Mouse (Mus musculus): ENCODE results near the gene Tlr6.

Gene Tlr6

GRCm38 (mm10) chr5:64963271-64963670, 3.4 kb upstream of the Tlr6 start:
- H3K27me3 ChIP-seq (ENCODE audit: control insufficient read depth, insufficient read depth, low read length, poor library complexity, severe bottlenecking), result no peaks in the 10 kb centered on the region
- no peak for DNase-seq (ENCODE audit: low read depth, low spot score)
- no peaks in the 10 kb centered on the region for H3K36me3 ChIP-seq (ENCODE audit: control insufficient read depth, insufficient read depth, low read length, poor library complexity, severe bottlenecking)

GRCm38 (mm10) chr5:64960857-64961391, 1.0 kb upstream of the Tlr6 start:
- H3K27me3 ChIP-seq (ENCODE audit: control insufficient read depth, insufficient read depth, low read length, poor library complexity, severe bottlenecking), result no peaks in the 10 kb centered on the region
- peak; percentile 89 for DNase-seq (ENCODE audit: low read depth, low spot score)

GRCm38 (mm10) chr5:64958991-64959842, 680 bp downstream of the Tlr6 start:
- H3K36me3 ChIP-seq (ENCODE audit: control insufficient read depth, insufficient read depth, low read length, poor library complexity, severe bottlenecking), result no peaks in the 10 kb centered on the region
- DNase-seq (ENCODE audit: low read depth, low spot score), result peak; percentile 75
- H3K27me3 ChIP-seq (ENCODE audit: control insufficient read depth, insufficient read depth, low read length, poor library complexity, severe bottlenecking), result no peaks in the 10 kb centered on the region

More at GRCm38 (mm10) chr5:64960857-64961391, 1.0 kb upstream of the Tlr6 start:
- H3K36me3 ChIP-seq (ENCODE audit: control insufficient read depth, insufficient read depth, low read length, poor library complexity, severe bottlenecking), result no peaks in the 10 kb centered on the region

GRCm38 (mm10) chr5:64954931-64955330, 5.0 kb downstream of the Tlr6 start:
- no peaks in the 10 kb centered on the region for H3K36me3 ChIP-seq (ENCODE audit: control insufficient read depth, insufficient read depth, low read length, poor library complexity, severe bottlenecking)
- no peak for DNase-seq (ENCODE audit: low read depth, low spot score)

GRCm38 (mm10) chr5:64951486-64951885, 8.4 kb downstream of the Tlr6 start:
- Histone ChIP-seq H3K27me3 (ENCODE audit: control insufficient read depth, insufficient read depth, low read length, poor library complexity, severe bottlenecking) (no peaks in the 10 kb centered on the region), H3K36me3 (ENCODE audit: control insufficient read depth, insufficient read depth, low read length, poor library complexity, severe bottlenecking) (no peaks in the 10 kb centered on the region)
- no peak for DNase-seq (ENCODE audit: low read depth, low spot score)

More at GRCm38 (mm10) chr5:64954931-64955330, 5.0 kb downstream of the Tlr6 start:
- no peaks in the 10 kb centered on the region for H3K27me3 ChIP-seq (ENCODE audit: control insufficient read depth, insufficient read depth, low read length, poor library complexity, severe bottlenecking)

- Histone ChIP-seq H3K36me3 (ENCODE audit: control insufficient read depth, insufficient read depth, low read length, poor library complexity, severe bottlenecking) (peaks cover 3% of the 10 kb centered on the region), H3K27me3 (ENCODE audit: control insufficient read depth, insufficient read depth, low read length, poor library complexity, severe bottlenecking) (no peaks in the 10 kb centered on the region)
- peak; percentile 16 for DNase-seq (ENCODE audit: low read depth, low spot score)
Measured at GRCm38 (mm10) chr5:64932775-64933174, 27.1 kb downstream of the Tlr6 start.

- DNase-seq (ENCODE audit: low read depth, low spot score), result peak; percentile 29
- Histone ChIP-seq H3K27me3 (ENCODE audit: control insufficient read depth, insufficient read depth, low read length, poor library complexity, severe bottlenecking) (no peaks in the 10 kb centered on the region), H3K36me3 (ENCODE audit: control insufficient read depth, insufficient read depth, low read length, poor library complexity, severe bottlenecking) (peaks cover 3% of the 10 kb centered on the region)
Measured at GRCm38 (mm10) chr5:64932215-64932614, 27.7 kb downstream of the Tlr6 start.

- DNase-seq (ENCODE audit: low read depth, low spot score), result peak; percentile 68
- Histone ChIP-seq H3K36me3 (ENCODE audit: control insufficient read depth, insufficient read depth, low read length, poor library complexity, severe bottlenecking) (peaks cover 9% of the 10 kb centered on the region; the same call in 1 of the 2 replicates), H3K27me3 (ENCODE audit: control insufficient read depth, insufficient read depth, low read length, poor library complexity, severe bottlenecking) (no peaks in the 10 kb centered on the region)
Measured at GRCm38 (mm10) chr5:64922891-64923381, 37.0 kb downstream of the Tlr6 start.

- DNase-seq (ENCODE audit: low read depth, low spot score), result peak; percentile 19
- no peaks in the 10 kb centered on the region for H3K27me3 ChIP-seq (ENCODE audit: control insufficient read depth, insufficient read depth, low read length, poor library complexity, severe bottlenecking)
- H3K36me3 ChIP-seq (ENCODE audit: control insufficient read depth, insufficient read depth, low read length, poor library complexity, severe bottlenecking), result 0 out of 2 replicates have a peak, but pooled peaks cover 1% of the 10 kb centered on the region
Measured at GRCm38 (mm10) chr5:64918616-64919597, 41.0 kb downstream of the Tlr6 start.

GRCm38 (mm10) chr5:64917721-64918120, 42.2 kb downstream of the Tlr6 start:
- DNase-seq (ENCODE audit: low read depth, low spot score), result no peak
- Histone ChIP-seq H3K27me3 (ENCODE audit: control insufficient read depth, insufficient read depth, low read length, poor library complexity, severe bottlenecking) (no peaks in the 10 kb centered on the region), H3K36me3 (ENCODE audit: control insufficient read depth, insufficient read depth, low read length, poor library complexity, severe bottlenecking) (0 out of 2 replicates have a peak, but pooled peaks cover 1% of the 10 kb centered on the region)

- DNase-seq (ENCODE audit: low read depth, low spot score), result no peak
- no peaks in the 10 kb centered on the region for H3K27me3 ChIP-seq (ENCODE audit: control insufficient read depth, insufficient read depth, low read length, poor library complexity, severe bottlenecking)
- H3K36me3 ChIP-seq (ENCODE audit: control insufficient read depth, insufficient read depth, low read length, poor library complexity, severe bottlenecking), result 0 out of 2 replicates have a peak, but pooled peaks cover 1% of the 10 kb centered on the region
Measured at GRCm38 (mm10) chr5:64917161-64917560, 42.7 kb downstream of the Tlr6 start.

GRCm38 (mm10) chr5:64908585-64909284, 51.2 kb downstream of the Tlr6 start:
- Histone ChIP-seq H3K27me3 (ENCODE audit: control insufficient read depth, insufficient read depth, low read length, poor library complexity, severe bottlenecking) (no peaks in the 10 kb centered on the region), H3K36me3 (ENCODE audit: control insufficient read depth, insufficient read depth, low read length, poor library complexity, severe bottlenecking) (no peaks in the 10 kb centered on the region)
- DNase-seq (ENCODE audit: low read depth, low spot score), result peak; percentile 54

GRCm38 (mm10) chr5:64907906-64908305, 52.0 kb downstream of the Tlr6 start:
- no peaks in the 10 kb centered on the region for H3K27me3 ChIP-seq (ENCODE audit: control insufficient read depth, insufficient read depth, low read length, poor library complexity, severe bottlenecking)
- DNase-seq (ENCODE audit: low read depth, low spot score), result no peak
- no peaks in the 10 kb centered on the region for H3K36me3 ChIP-seq (ENCODE audit: control insufficient read depth, insufficient read depth, low read length, poor library complexity, severe bottlenecking)
